Mouse (Mus musculus): Measurements from ENCODE around the gene Prune2. TPM values are rescaled to one million over a fixed set of nuclear protein-coding genes. Genes with fewer than 3 reads are reported as not detected.

Gene Prune2
- total and polyA plus RNA-seq, 3 experiments = not detected

DNA sequence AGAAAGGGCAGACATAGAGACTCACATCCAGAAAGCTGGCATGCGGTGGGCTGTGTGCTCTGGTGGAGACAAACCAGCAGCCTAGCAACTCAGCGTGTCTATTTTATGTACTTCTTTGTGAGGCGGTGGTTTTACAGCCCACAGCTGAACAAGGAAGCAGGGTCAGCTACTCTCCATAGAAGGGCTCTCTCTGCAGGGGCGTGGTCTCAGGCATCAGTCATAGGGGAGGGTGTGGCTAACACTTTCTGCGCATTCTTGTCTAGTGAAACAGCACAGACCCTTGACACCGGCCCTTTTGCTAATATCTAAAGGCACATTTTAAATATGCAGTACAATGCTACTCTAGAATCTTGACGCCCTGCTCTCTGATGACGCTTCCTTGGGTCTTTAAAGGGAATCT lies 300.5 kb downstream of the Prune2 start:
- TF ChIP-seq ZNF384 (IDR thresholded peaks at IDR 0.05; ENCODE audit: low read depth, low read length) (no peak), MAX (IDR thresholded peaks at IDR 0.05; ENCODE audit: low read length) (no peak), CHD1 (IDR thresholded peaks at IDR 0.05; ENCODE audit: low read depth, low read length) (no peak), GABPA (IDR thresholded peaks at IDR 0.05; ENCODE audit: low read depth, low read length) (no peak), ELF1 (IDR thresholded peaks at IDR 0.05; ENCODE audit: low read depth, low read length) (no peak), TCF12 (IDR thresholded peaks at IDR 0.05; ENCODE audit: low read depth, low read length) (no peak), UBTF (IDR thresholded peaks at IDR 0.05; ENCODE audit: borderline replicate concordance, insufficient read depth, low read depth, low read length) (no peak), MYC (IDR thresholded peaks at IDR 0.05; ENCODE audit: low read depth, low read length) (no peak), RCOR1 (IDR thresholded peaks at IDR 0.05; ENCODE audit: low read depth, low read length) (no peak), SMC3 (IDR thresholded peaks at IDR 0.05; ENCODE audit: low read depth, low read length) (no peak), ZKSCAN1 (IDR thresholded peaks at IDR 0.05; ENCODE audit: low read depth, low read length) (no peak), GATA1 (IDR thresholded peaks at IDR 0.05; ENCODE audit: low read depth, low read length) (no peak)

GRCm38 (mm10) chr19:17256867-17257266 lies 300.9 kb downstream of the Prune2 start:
- DNase-seq (ENCODE audit: low read depth, low spot score) = no peak
- no peak overlapping the region for H3K27ac ChIP-seq (ENCODE audit: control insufficient read depth, low read depth, low read length)
- H3K4me3 ChIP-seq (ENCODE audit: control insufficient read depth in 1 of 2, insufficient read depth in 1 of 2, low read depth in 2 of 2, low read length in 2 of 2) = no peak overlapping the region
- no peaks in the 10 kb centered on the region for H3K27me3 ChIP-seq (ENCODE audit: control insufficient read depth in 1 of 2, insufficient read depth in 2 of 2, low read length in 2 of 2)
- TF ChIP-seq ETS1 (IDR thresholded peaks at IDR 0.05; ENCODE audit: low read depth, low read length) = no peak
- TF ChIP-seq TCF12 (IDR thresholded peaks at IDR 0.05; ENCODE audit: low read depth, low read length) = no peak
- TF ChIP-seq GABPA (IDR thresholded peaks at IDR 0.05; ENCODE audit: low read depth, low read length) = no peak
- TF ChIP-seq HCFC1 (IDR thresholded peaks at IDR 0.05; ENCODE audit: low read depth, low read length) = no peak
- TF ChIP-seq CHD2 (IDR thresholded peaks at IDR 0.05; ENCODE audit: low read length) = no peak
- TF ChIP-seq SIN3A (IDR thresholded peaks at IDR 0.05; ENCODE audit: low read length) = no peak
- no peak for TF ChIP-seq KAT2A (conservative IDR thresholded peaks at IDR 0.05; ENCODE audit: low read depth, low read length)
- no peak for TF ChIP-seq TBP (IDR thresholded peaks at IDR 0.05; ENCODE audit: low read depth, low read length)
- TF ChIP-seq POLR2AphosphoS5 (IDR thresholded peaks at IDR 0.05; ENCODE audit: borderline replicate concordance, low read depth, low read length) = no peak
- TF ChIP-seq UBTF (IDR thresholded peaks at IDR 0.05; ENCODE audit: borderline replicate concordance, insufficient read depth, low read depth, low read length) = no peak
- no peak for TF ChIP-seq MAZ (IDR thresholded peaks at IDR 0.05; ENCODE audit: low read depth, low read length)
- TF ChIP-seq ELF1 (IDR thresholded peaks at IDR 0.05; ENCODE audit: low read depth, low read length) = no peak
- no peak for TF ChIP-seq JUND (IDR thresholded peaks at IDR 0.05; ENCODE audit: low read depth, low read length)
- TF ChIP-seq MAFK (IDR thresholded peaks at IDR 0.05; ENCODE audit: borderline replicate concordance, low read depth, low read length) = no peak
- TF ChIP-seq MXI1 (IDR thresholded peaks at IDR 0.05; ENCODE audit: low read depth, low read length) = no peak
- no peak for TF ChIP-seq ZMIZ1 (IDR thresholded peaks at IDR 0.05; ENCODE audit: low read depth, low read length)
- no peak for TF ChIP-seq RCOR1 (IDR thresholded peaks at IDR 0.05; ENCODE audit: low read depth, low read length)
- TF ChIP-seq BHLHE40 (IDR thresholded peaks at IDR 0.05; ENCODE audit: borderline replicate concordance, low read depth, low read length) = no peak
- H3K79me2 ChIP-seq (ENCODE audit: control insufficient read depth, insufficient read depth, low read length, poor library complexity) = no peaks in the 10 kb centered on the region
- no peaks in the 10 kb centered on the region for H3K9me3 ChIP-seq (replicated peaks; ENCODE audit: insufficient read depth, low read length)
- no peaks in the 10 kb centered on the region for H3K36me3 ChIP-seq (ENCODE audit: control insufficient read depth in 1 of 2, insufficient read depth in 2 of 2, low read length in 2 of 2)
- H3K9ac ChIP-seq (ENCODE audit: control insufficient read depth, low read depth, low read length, poor library complexity, severe bottlenecking) = no peak overlapping the region
- no peaks in the 10 kb centered on the region for H3K4me1 ChIP-seq (ENCODE audit: control insufficient read depth in 1 of 2, insufficient read depth in 2 of 2, low read length in 2 of 2)

More for the DNA sequence above, 300.5 kb downstream of the Prune2 start:
- no peak overlapping the region for H3K9ac ChIP-seq (ENCODE audit: control insufficient read depth, low read depth, low read length, poor library complexity, severe bottlenecking)
- no peak for DNase-seq (ENCODE audit: low read depth, low spot score)
- no peaks in the 10 kb centered on the region for H3K9me3 ChIP-seq (replicated peaks; ENCODE audit: insufficient read depth, low read length)
- H3K4me3 ChIP-seq (ENCODE audit: control insufficient read depth in 1 of 2, insufficient read depth in 1 of 2, low read depth in 2 of 2, low read length in 2 of 2) = no peak overlapping the region
- no peaks in the 10 kb centered on the region for H3K4me1 ChIP-seq (ENCODE audit: control insufficient read depth in 1 of 2, insufficient read depth in 2 of 2, low read length in 2 of 2)
- H3K36me3 ChIP-seq (ENCODE audit: control insufficient read depth in 1 of 2, insufficient read depth in 2 of 2, low read length in 2 of 2) = no peaks in the 10 kb centered on the region
- no peak overlapping the region for H3K27ac ChIP-seq (ENCODE audit: control insufficient read depth, low read depth, low read length)
- no peaks in the 10 kb centered on the region for H3K27me3 ChIP-seq (ENCODE audit: control insufficient read depth in 1 of 2, insufficient read depth in 2 of 2, low read length in 2 of 2)
- H3K79me2 ChIP-seq (ENCODE audit: control insufficient read depth, insufficient read depth, low read length, poor library complexity) = no peaks in the 10 kb centered on the region

All from MEL (cell line).